In the genomic region with DNA sequence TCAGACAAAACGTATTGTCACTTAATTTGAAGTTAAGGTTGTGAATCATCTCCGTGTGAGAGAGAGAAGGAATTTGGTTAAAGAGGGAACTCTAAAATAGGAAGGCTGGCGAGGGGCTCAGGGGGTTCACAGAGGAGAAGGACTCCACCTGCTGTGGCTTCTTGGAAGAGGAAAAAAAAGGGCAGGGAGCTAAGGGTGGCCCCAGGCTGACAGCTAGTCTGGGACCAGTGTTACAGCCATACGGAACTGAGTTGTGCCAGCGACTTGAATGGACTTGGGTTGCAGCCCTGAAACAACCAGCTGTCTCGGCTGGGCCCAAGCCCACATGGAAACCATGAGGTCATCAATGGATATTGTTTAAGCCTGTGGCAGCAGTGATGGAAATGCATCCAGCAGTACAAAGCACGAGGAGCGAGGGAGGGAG, we compare ENCODE assay signal across 8 mouse cellular contexts. TPM values are rescaled to one million over a fixed set of nuclear protein-coding genes. Genes with fewer than 3 reads are reported as not detected.
DNase-seq lines count a peak whose midpoint lies in the region; ATAC-seq and TF ChIP-seq lines count a peak whose summit lies in the region.

No protein-coding gene starts in this region.

- H3K9me3 ChIP-seq in kidney, embryonic 15.5 days (replicated peaks), result no peaks in the 10 kb centered on the region
- no peaks in the 10 kb centered on the region for H3K9me3 ChIP-seq in forebrain, postnatal 0 days (ENCODE audit: low read length)
- H3K9me3 ChIP-seq in hindbrain, embryonic 13.5 days, result no peaks in the 10 kb centered on the region
- no peaks in the 10 kb centered on the region for H3K9me3 ChIP-seq in liver, embryonic 15.5 days (replicated peaks)
- H3K9me3 ChIP-seq in neural tube, embryonic 11.5 days (ENCODE audit: control insufficient read depth, low read length), result no peaks in the 10 kb centered on the region

- peaks cover 44% of the 10 kb centered on the region for H3K4me1 ChIP-seq in kidney, embryonic 15.5 days
- peaks cover 13% of the 10 kb centered on the region for H3K4me1 ChIP-seq in forebrain, postnatal 0 days (ENCODE audit: insufficient read depth)
- H3K4me1 ChIP-seq in hindbrain, embryonic 13.5 days (replicated peaks), result peaks cover 45% of the 10 kb centered on the region
- H3K4me1 ChIP-seq in liver, embryonic 15.5 days (replicated peaks), result peaks cover 60% of the 10 kb centered on the region
- peaks cover 16% of the 10 kb centered on the region for H3K4me1 ChIP-seq in neural tube, embryonic 11.5 days (ENCODE audit: control insufficient read depth, insufficient read depth, low read length)

- no peaks in the 10 kb centered on the region for H3K27me3 ChIP-seq in kidney, embryonic 15.5 days
- no peaks in the 10 kb centered on the region for H3K27me3 ChIP-seq in forebrain, postnatal 0 days (ENCODE audit: insufficient read depth, low read length)
- no peaks in the 10 kb centered on the region for H3K27me3 ChIP-seq in hindbrain, embryonic 13.5 days
- no peaks in the 10 kb centered on the region for H3K27me3 ChIP-seq in liver, embryonic 15.5 days
- no peaks in the 10 kb centered on the region for H3K27me3 ChIP-seq in neural tube, embryonic 11.5 days (ENCODE audit: control insufficient read depth, insufficient read depth, low read length)

- peaks cover 12% of the 10 kb centered on the region for H3K36me3 ChIP-seq in kidney, embryonic 15.5 days
- peaks cover 6% of the 10 kb centered on the region; the same call in 1 of the 2 replicates for H3K36me3 ChIP-seq in forebrain, postnatal 0 days (ENCODE audit: insufficient read depth)
- H3K36me3 ChIP-seq in hindbrain, embryonic 13.5 days, result peaks cover 6% of the 10 kb centered on the region
- peaks cover 18% of the 10 kb centered on the region for H3K36me3 ChIP-seq in liver, embryonic 15.5 days (replicated peaks)
- no peaks in the 10 kb centered on the region for H3K36me3 ChIP-seq in neural tube, embryonic 11.5 days (ENCODE audit: control insufficient read depth, insufficient read depth, low read length)

- H3K9ac ChIP-seq in kidney, embryonic 15.5 days, result peak overlapping the region; percentile 94
- peak overlapping the region; percentile 90 for H3K9ac ChIP-seq in forebrain, postnatal 0 days
- peak overlapping the region; percentile 98 for H3K9ac ChIP-seq in hindbrain, embryonic 13.5 days
- peak overlapping the region; percentile 98 for H3K9ac ChIP-seq in liver, embryonic 15.5 days
- H3K9ac ChIP-seq in neural tube, embryonic 11.5 days (ENCODE audit: low read length), result peak overlapping the region; percentile 96

- peak overlapping the region; percentile 98 for H3K4me3 ChIP-seq in kidney, embryonic 15.5 days (replicated peaks)
- peak overlapping the region; percentile 97 for H3K4me3 ChIP-seq in forebrain, postnatal 0 days (ENCODE audit: low read depth, low read length)
- peak overlapping the region; percentile 87 for H3K4me3 ChIP-seq in hindbrain, embryonic 13.5 days
- peak overlapping the region; percentile 95 for H3K4me3 ChIP-seq in liver, embryonic 15.5 days (replicated peaks)
- peak overlapping the region; percentile 96 for H3K4me3 ChIP-seq in neural tube, embryonic 11.5 days (ENCODE audit: low read depth, low read length)

- no peak for ATAC-seq in kidney, embryonic 15.5 days (replicated peaks; ENCODE audit: low FRiP score)
- ATAC-seq in forebrain, postnatal 0 days, result peak; percentile 48
- peak; percentile 6; the same call in 1 of the 2 replicates for ATAC-seq in hindbrain, embryonic 13.5 days (ENCODE audit: low FRiP score)
- no peak for ATAC-seq in liver, embryonic 15.5 days (ENCODE audit: insufficient read depth)
- ATAC-seq in neural tube, embryonic 11.5 days (ENCODE audit: insufficient read depth, low FRiP score, low TSS enrichment), result no peak

- TF ChIP-seq POLR2A in brain, embryonic 14.5 days (IDR thresholded peaks at IDR 0.05; ENCODE audit: borderline replicate concordance, extremely low read depth, insufficient read depth, insufficient read length, poor library complexity, severe bottlenecking), result no peak

- H3K27ac ChIP-seq in kidney, embryonic 15.5 days, result peak overlapping the region; percentile 92
- H3K27ac ChIP-seq in forebrain, postnatal 0 days (ENCODE audit: low read depth, low read length), result peak overlapping the region; percentile 24
- peak overlapping the region; percentile 42; the same call in 1 of the 2 replicates for H3K27ac ChIP-seq in hindbrain, embryonic 13.5 days
- peak overlapping the region; percentile 96 for H3K27ac ChIP-seq in liver, embryonic 15.5 days (replicated peaks)
- no peak overlapping the region for H3K27ac ChIP-seq in neural tube, embryonic 11.5 days (ENCODE audit: low read depth, low read length)

- H3K4me2 ChIP-seq in kidney, embryonic 15.5 days, result peak overlapping the region; percentile 65
- H3K4me2 ChIP-seq in forebrain, postnatal 0 days (ENCODE audit: low read depth), result peak overlapping the region; percentile 74
- peak overlapping the region; percentile 79 for H3K4me2 ChIP-seq in hindbrain, embryonic 13.5 days
- H3K4me2 ChIP-seq in liver, embryonic 15.5 days, result peak overlapping the region; percentile 88
- peak overlapping the region; percentile 62 for H3K4me2 ChIP-seq in neural tube, embryonic 11.5 days (ENCODE audit: low read depth)

- no peak for TF ChIP-seq CTCF in brain, embryonic 14.5 days (IDR thresholded peaks at IDR 0.05; ENCODE audit: borderline replicate concordance, extremely low read depth, insufficient read depth, insufficient read length)
- TF ChIP-seq CTCF in forebrain, postnatal 0 days (IDR thresholded peaks at IDR 0.05; ENCODE audit: low read depth), result 0 out of 2 replicates have a peak, but pooled peaks have one; percentile 14

- 15% methylated on average over 8 of the region's 8 CpGs for WGBS in kidney, embryonic 15.5 days
- 1% methylated on average over 8 of the region's 8 CpGs for WGBS in forebrain, postnatal 0 days
- WGBS in hindbrain, embryonic 13.5 days, result 4% methylated on average over 8 of the region's 8 CpGs
- WGBS in liver, embryonic 15.5 days (ENCODE audit: insufficient replicate concordance), result 11% methylated on average over 8 of the region's 8 CpGs
- 9% methylated on average over 8 of the region's 8 CpGs for WGBS in neural tube, embryonic 11.5 days

- no peak for DNase-seq in kidney, adult 8-10 months
- DNase-seq in brain, embryonic 14.5 days (ENCODE audit: low read depth), result peak; percentile 91
- DNase-seq in forebrain, postnatal 0 days, result peak; percentile 74
- peak; percentile 17 for DNase-seq in neural tube, embryonic 11.5 days (ENCODE audit: low spot score)
- DNase-seq in spleen, adult 12 weeks (ENCODE audit: low spot score), result no peak

RNA-seq across cellular contexts. Expression of a gene that starts 1.0 kb away (rescaled TPM):
- polyA plus RNA-seq in kidney, embryonic 15.5 days (2015; fragmentation: Nextera tagmentation; extraction: Ambion mirVana), result 71.9 and 72.0 TPM in 2 replicates
- polyA plus RNA-seq in brain, embryonic 14.5 days (2012; rRNA removed), result 56.9 and 57.7 TPM in 2 replicates
- total RNA-seq in forebrain, postnatal 0 days (2014; rRNA removed), result 41.7 and 45.3 TPM in 2 replicates
- polyA plus RNA-seq in forebrain, postnatal 0 days (2015; fragmentation: Nextera tagmentation; extraction: Ambion mirVana), result 74.9 and 80.3 TPM in 2 replicates
- polyA plus RNA-seq in hindbrain, embryonic 13.5 days (2015; fragmentation: Nextera tagmentation; extraction: Ambion mirVana), result 94.5 and 95.0 TPM in 2 replicates
- polyA plus RNA-seq in liver, embryonic 15.5 days (2015; fragmentation: Nextera tagmentation; extraction: Ambion mirVana), result 47.0 and 58.0 TPM in 2 replicates
- 65.9 and 66.0 TPM in 2 replicates for polyA plus RNA-seq in neural tube, embryonic 11.5 days (2014; fragmentation: Nextera tagmentation; extraction: Ambion mirVana)

RNA-seq across cellular contexts. Expression of a gene that starts 17.1 kb away (rescaled TPM):
- polyA plus RNA-seq in kidney, embryonic 15.5 days (2015; fragmentation: Nextera tagmentation; extraction: Ambion mirVana), result 3.6 and 6.3 TPM in 2 replicates
- polyA plus RNA-seq in brain, embryonic 14.5 days (2012; rRNA removed), result not detected in 2 replicates
- not detected in 2 replicates for total RNA-seq in forebrain, postnatal 0 days (2014; rRNA removed)
- polyA plus RNA-seq in forebrain, postnatal 0 days (2015; fragmentation: Nextera tagmentation; extraction: Ambion mirVana), result 27.7 and 33.6 TPM in 2 replicates
- 2.1 and 3.4 TPM in 2 replicates for polyA plus RNA-seq in hindbrain, embryonic 13.5 days (2015; fragmentation: Nextera tagmentation; extraction: Ambion mirVana)
- polyA plus RNA-seq in liver, embryonic 15.5 days (2015; fragmentation: Nextera tagmentation; extraction: Ambion mirVana), result 0.82 TPM in 1 of 2 replicates, not detected in the other
- 1.4 and 4.8 TPM in 2 replicates for polyA plus RNA-seq in neural tube, embryonic 11.5 days (2014; fragmentation: Nextera tagmentation; extraction: Ambion mirVana)

RNA-seq across cellular contexts. Expression of a gene that starts 17.2 kb away (rescaled TPM):
- polyA plus RNA-seq in kidney, embryonic 15.5 days (2015; fragmentation: Nextera tagmentation; extraction: Ambion mirVana), result 332 TPM in 2 replicates
- 368 and 420 TPM in 2 replicates for polyA plus RNA-seq in brain, embryonic 14.5 days (2012; rRNA removed)
- 270 and 305 TPM in 2 replicates for total RNA-seq in forebrain, postnatal 0 days (2014; rRNA removed)
- polyA plus RNA-seq in forebrain, postnatal 0 days (2015; fragmentation: Nextera tagmentation; extraction: Ambion mirVana), result 381 and 398 TPM in 2 replicates
- 271 and 274 TPM in 2 replicates for polyA plus RNA-seq in hindbrain, embryonic 13.5 days (2015; fragmentation: Nextera tagmentation; extraction: Ambion mirVana)
- polyA plus RNA-seq in liver, embryonic 15.5 days (2015; fragmentation: Nextera tagmentation; extraction: Ambion mirVana), result 91.2 and 93.4 TPM in 2 replicates
- polyA plus RNA-seq in neural tube, embryonic 11.5 days (2014; fragmentation: Nextera tagmentation; extraction: Ambion mirVana), result 334 and 346 TPM in 2 replicates

RNA-seq across cellular contexts. Expression of a gene that starts 41.6 kb away (rescaled TPM):
- polyA plus RNA-seq in kidney, embryonic 15.5 days (2015; fragmentation: Nextera tagmentation; extraction: Ambion mirVana), result 149 and 152 TPM in 2 replicates
- polyA plus RNA-seq in brain, embryonic 14.5 days (2012; rRNA removed), result 70.0 and 74.8 TPM in 2 replicates
- 69.6 and 98.3 TPM in 2 replicates for total RNA-seq in forebrain, postnatal 0 days (2014; rRNA removed)
- polyA plus RNA-seq in forebrain, postnatal 0 days (2015; fragmentation: Nextera tagmentation; extraction: Ambion mirVana), result 67.1 and 74.2 TPM in 2 replicates
- 69.0 and 71.9 TPM in 2 replicates for polyA plus RNA-seq in hindbrain, embryonic 13.5 days (2015; fragmentation: Nextera tagmentation; extraction: Ambion mirVana)
- polyA plus RNA-seq in liver, embryonic 15.5 days (2015; fragmentation: Nextera tagmentation; extraction: Ambion mirVana), result 79.6 and 89.2 TPM in 2 replicates
- 71.4 and 72.1 TPM in 2 replicates for polyA plus RNA-seq in neural tube, embryonic 11.5 days (2014; fragmentation: Nextera tagmentation; extraction: Ambion mirVana)

Comparison
In these comparisons a context has a peak if more than half of its experiments do, and no peak if none do; other contexts are left out.
1. ATAC-seq: peak in forebrain, postnatal 0 days (single experiment) and hindbrain, embryonic 13.5 days (single experiment); none in kidney, embryonic 15.5 days (single experiment), liver, embryonic 15.5 days (single experiment) and neural tube, embryonic 11.5 days (single experiment).
2. DNase-seq: peak in brain, embryonic 14.5 days (single experiment), forebrain, postnatal 0 days (single experiment) and neural tube, embryonic 11.5 days (single experiment); none in kidney, adult 8-10 months (0 of 2) and spleen, adult 12 weeks (single experiment).
3. Peak in every context shown above with its lines, with median percentiles within 50 percentile points of each other: H3K4me2 ChIP-seq, H3K4me3 ChIP-seq and H3K9ac ChIP-seq.